Mouse (Mus musculus) v-Abl transformed pro-B cells (cell line): Measurements from ENCODE around the gene Fos.

Experiments
- in situ Hi-C, 2 experiments: fragments of 400-800 bp; cut with MboI; formaldehyde crosslinking; loops; one replicate each; pipeline ENCODE4 v1.15.1; 2025; ENCODE audit not compliant: unreplicated experiment in 2 of 2

Fos gene

DNA sequence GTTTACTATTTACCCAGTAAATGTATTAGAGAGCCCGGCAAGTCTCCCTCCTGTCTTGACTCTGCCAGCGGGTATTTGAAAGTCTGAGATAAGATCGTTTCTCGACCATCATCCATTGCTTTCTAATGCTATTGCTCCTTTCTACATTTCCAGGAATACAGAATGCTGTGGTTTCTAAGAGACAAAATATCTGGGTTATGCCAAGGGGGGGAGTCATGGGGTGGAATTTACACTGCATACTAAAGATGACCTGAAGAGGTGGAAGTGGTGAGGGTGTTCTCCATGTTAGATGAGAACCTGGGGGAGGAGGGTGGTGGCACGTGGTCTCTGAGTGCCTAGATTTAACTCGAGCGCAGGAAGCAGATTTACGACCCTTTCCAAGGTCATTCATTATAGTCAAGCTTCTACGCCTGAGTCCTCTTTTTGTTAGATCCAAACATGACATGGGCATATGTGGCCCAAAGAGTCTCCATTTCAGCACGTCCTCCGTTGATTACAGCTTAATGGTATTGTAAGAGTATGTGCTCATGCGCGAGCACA lies 16.7 kb upstream of the Fos start:
- in situ Hi-C loops: loop anchor here in 1 of 2 experiments (25.0 kb wide), 1 partner anchor 1430 kb away; the partner anchor contains the start of gene Irf2bpl

DNA sequence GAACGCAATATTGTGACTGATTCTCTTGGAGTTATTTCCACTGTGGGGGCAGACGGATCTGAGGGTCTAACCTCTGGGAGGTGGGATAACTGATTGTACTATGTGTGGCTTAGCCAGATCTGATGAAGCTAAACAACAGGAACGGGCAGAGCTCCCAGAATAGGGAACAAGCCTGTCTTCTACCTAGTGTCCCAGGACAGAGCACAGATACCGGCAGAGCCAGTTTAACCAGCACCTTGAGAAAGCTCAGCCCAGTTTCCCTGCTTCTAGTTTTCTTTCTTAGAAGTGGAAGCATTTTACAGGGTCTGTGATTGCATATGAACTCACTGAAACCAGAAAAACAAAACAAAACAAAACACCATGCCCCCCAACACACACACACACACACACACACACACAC lies 13.9 kb upstream of the Fos start:
- in situ Hi-C loops: loop anchor here in 1 of 2 experiments (25.0 kb wide), 1 partner anchor 1427 kb away; the partner anchor contains the start of gene Irf2bpl

DNA sequence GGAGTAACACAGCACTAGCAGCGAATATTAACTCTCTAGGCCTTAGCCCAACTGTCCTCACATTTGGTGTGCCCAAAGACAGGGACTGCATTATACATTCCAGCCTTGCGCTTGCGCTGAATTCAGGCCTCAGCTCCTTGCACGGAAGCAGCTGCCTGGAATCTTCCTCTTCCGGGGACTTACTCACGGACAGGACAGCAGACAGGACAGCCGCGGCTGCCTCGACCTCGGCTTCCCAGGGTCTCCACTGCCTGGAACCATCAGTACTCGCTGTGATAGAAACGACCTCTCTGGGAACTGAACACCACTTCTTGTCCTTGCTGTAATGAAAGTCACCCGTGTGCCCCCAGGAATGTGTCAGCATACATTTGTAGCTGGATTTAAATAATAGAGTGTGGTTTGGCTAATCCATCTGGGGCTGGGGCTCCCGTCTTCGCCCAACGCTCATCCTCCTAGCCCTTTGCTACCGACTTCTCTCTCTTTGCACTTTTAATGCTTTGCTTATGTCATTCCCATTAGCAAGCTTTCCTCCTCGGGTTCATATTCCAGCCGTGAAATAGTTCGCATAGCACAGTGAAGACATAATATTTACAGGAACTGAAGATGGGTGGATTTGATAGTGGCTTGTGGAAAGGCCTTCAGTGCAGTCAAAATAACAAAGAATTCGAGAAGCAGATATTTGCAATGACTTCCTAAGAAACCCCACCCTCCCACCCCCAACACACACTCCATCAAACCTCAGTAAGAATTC lies 11.6 kb upstream of the Fos start:
- in situ Hi-C loops: loop anchor here in 1 of 2 experiments (25.0 kb wide), 1 partner anchor 1425 kb away; the partner anchor contains the start of gene Irf2bpl

DNA sequence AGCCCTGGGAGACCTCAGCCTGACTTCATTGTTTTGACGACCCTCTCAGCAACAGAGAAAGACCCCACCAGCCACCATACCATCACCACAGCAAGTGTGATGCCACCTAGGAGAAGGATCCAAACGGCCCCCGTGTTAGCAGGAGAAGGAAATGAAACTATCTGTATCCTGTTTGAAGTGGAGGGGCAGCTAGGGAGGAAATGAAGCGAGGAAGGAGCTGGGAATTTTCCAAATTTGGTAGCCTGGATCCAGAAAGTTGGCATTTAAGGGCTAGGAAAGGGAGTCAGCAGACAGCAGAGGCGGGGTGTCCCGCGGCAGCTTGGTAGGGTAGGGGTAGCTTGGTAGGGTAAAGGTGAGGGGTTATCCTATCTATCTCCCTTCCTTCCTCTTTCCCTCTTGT lies 10.9 kb upstream of the Fos start:
- in situ Hi-C loops: loop anchor here in 1 of 2 experiments (25.0 kb wide), 1 partner anchor 1424 kb away; the partner anchor contains the start of gene Irf2bpl

DNA sequence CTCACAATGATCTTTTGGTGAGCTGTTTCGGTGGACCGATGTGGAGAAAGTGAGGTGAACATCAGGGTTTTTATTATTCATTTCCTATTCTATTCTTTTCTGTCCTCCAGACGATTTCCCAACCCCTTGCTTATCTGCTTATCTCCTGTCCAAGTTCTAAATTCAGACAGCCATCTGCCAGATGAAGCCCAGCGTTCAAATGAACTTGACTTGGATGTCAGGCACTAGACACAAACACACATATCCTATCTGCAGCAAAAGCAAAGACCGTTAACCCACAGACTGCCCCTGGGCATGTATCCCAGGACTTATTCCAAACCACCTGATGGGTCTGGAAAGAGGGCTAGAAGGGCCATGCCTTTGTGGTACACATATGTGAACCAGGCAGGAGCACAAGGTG lies 9.3 kb upstream of the Fos start:
- in situ Hi-C loops: loop anchor here in 1 of 2 experiments (25.0 kb wide), 1 partner anchor 1423 kb away; the partner anchor contains the start of gene Irf2bpl

DNA sequence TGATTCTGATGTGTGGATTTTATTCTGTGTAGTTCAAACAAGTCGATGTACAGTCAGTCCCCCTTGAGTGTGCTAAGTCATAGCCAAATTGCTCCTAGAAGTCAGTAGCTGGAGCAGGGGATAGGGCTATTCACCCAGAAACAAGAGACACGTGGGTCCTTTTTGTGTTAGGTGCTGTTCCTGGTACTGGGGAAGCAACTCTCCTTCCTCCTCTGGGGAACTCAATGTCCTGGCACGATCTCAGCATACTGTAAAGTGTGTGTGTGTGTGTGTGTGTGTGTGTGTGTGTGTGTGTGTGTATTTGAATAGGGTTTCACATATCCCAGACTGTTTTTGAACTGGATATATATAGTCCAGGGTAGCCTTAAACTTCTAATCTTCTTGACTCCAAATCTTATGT lies 8.8 kb upstream of the Fos start:
- in situ Hi-C loops: loop anchor here in 1 of 2 experiments (25.0 kb wide), 1 partner anchor 1422 kb away; the partner anchor contains the start of gene Irf2bpl

DNA sequence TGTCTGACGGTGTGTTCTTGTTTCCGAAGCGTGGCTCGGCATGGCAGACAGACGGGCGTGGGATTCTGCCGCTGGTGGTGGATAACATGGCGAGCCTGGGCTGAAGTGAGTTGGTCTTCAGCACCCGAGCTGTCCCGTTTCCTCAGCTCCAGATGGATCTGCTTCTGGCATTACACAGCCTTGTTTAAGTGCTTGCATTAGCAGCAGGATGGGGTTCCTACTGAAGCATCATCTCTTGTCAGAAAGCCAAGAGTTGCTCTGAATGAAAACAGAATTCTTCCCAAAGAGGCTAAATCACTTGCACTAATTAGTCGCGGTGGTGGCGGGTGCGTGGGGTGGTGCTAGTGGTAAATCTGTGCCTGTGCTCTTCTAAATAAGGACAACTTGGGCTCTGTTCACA lies 5.8 kb upstream of the Fos start:
- in situ Hi-C loops: loop anchor here in 1 of 2 experiments (25.0 kb wide), 1 partner anchor 1419 kb away; the partner anchor contains the start of gene Irf2bpl

DNA sequence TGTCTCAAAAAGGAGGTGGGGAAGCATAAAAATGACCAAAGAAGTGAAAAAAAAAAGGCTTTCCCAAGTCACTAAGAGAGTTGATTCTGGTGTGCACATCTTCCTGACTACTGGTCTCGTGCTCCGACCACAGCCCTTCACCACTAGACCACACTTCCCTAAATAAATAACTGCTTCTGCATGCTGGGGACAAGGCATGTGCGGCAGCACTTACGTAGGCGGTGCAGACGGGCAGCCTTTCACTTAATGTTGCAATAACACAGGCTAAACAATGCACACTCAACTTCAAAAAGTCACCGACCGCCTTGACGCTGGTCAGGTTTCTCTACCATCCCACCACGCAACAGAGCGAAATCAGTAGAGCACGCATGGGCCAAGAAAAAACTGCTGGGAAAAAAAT lies 5.0 kb upstream of the Fos start:
- in situ Hi-C loops: loop anchor here in 1 of 2 experiments (25.0 kb wide), 1 partner anchor 1419 kb away; the partner anchor contains the start of gene Irf2bpl

DNA sequence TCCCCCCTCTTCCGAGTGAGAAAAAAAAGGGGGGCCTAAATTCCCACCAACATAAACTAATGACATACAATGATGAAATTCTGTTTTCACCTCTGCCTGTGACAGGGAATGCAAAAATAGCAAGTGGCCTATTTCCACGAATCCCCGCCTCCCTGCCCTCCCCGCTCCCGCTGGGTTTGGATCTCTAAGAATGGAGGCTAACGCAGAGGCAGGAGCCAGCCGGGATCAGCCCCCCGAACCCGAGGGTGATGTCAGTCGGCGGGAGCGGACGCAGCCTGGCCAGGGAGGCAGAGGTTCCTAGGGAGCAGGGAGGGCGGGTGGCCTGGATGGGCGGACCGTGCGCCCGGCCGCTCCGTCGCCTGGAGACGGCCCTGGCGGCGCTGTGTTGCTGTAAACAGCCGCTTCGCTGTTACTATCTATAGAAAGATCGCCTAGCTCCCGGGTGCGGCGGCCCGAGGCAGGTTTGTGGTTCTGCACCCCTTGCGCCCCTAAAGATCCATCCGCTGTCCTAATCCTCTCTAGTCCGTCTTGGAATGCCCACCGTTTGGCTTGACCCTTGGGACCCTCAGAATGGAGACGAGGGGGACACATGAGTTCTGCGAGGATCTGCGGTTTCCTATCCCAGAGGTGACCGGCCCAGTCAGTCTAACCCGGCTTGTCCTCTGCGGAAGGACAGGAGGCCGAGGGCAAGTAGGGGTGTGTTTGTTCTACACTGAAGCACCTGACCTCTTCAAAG lies 1.6 kb upstream of the Fos start:
- in situ Hi-C loops: loop anchor here in 1 of 2 experiments (25.0 kb wide), 1 partner anchor 1415 kb away; the partner anchor contains the start of gene Irf2bpl

DNA sequence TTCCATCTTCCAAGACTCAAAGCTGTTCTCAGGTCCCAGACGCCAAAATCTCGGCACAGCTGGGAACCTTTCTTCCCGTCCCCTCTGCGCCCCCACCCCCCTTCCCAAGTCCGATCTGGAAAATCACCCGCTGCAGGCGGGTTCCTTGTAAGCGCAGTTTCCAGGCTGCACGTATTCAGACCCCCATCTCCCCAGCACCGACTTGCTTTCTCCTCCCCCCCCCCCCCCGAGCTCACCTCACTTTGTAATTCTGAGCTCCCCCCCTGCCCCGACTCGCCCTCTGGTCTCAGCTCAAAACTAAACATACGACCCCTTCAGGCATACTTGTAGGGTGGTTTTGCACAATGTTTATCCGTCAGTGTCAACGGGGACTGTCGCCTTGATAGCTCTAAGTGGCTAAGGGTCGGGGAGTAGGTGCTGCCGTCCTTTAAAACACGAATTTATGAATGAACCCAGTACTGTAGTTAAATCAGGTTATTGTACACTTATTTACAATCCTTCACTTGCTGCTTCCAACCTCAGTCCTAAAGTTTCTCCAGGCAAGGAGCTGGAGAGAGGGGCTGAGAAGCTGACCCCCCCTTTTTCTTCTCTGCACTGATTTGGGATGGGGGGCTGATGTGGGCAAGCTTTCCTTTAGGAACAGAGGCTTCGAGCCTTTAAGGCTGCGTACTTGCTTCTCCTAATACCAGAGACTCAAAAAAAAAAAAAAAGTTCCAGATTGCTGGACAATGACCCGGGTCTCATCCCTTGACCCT lies 857 bp upstream of the Fos start:
- in situ Hi-C loops: loop anchor here in 1 of 2 experiments (25.0 kb wide), 1 partner anchor 1414 kb away; the partner anchor contains the start of gene Irf2bpl

DNA sequence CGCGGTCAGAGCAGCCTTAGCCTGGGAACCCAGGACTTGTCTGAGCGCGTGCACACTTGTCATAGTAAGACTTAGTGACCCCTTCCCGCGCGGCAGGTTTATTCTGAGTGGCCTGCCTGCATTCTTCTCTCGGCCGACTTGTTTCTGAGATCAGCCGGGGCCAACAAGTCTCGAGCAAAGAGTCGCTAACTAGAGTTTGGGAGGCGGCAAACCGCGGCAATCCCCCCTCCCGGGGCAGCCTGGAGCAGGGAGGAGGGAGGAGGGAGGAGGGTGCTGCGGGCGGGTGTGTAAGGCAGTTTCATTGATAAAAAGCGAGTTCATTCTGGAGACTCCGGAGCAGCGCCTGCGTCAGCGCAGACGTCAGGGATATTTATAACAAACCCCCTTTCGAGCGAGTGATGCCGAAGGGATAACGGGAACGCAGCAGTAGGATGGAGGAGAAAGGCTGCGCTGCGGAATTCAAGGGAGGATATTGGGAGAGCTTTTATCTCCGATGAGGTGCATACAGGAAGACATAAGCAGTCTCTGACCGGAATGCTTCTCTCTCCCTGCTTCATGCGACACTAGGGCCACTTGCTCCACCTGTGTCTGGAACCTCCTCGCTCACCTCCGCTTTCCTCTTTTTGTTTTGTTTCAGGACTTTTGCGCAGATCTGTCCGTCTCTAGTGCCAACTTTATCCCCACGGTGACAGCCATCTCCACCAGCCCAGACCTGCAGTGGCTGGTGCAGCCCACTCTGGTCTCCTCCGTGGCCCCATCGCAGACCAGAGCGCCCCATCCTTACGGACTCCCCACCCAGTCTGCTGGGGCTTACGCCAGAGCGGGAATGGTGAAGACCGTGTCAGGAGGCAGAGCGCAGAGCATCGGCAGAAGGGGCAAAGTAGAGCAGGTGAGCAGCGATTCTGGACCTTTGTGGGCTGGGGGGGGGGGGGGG lies 875 bp downstream of the Fos start:
- in situ Hi-C loops: loop anchor here (25.0 kb wide), 3 partner anchors 337 to 1413 kb away; partner anchors contain the start of genes Dlst (in 1 of the 2), Irf2bpl (in 1 of the 2) and Prox2 (in 1 of the 2)

DNA sequence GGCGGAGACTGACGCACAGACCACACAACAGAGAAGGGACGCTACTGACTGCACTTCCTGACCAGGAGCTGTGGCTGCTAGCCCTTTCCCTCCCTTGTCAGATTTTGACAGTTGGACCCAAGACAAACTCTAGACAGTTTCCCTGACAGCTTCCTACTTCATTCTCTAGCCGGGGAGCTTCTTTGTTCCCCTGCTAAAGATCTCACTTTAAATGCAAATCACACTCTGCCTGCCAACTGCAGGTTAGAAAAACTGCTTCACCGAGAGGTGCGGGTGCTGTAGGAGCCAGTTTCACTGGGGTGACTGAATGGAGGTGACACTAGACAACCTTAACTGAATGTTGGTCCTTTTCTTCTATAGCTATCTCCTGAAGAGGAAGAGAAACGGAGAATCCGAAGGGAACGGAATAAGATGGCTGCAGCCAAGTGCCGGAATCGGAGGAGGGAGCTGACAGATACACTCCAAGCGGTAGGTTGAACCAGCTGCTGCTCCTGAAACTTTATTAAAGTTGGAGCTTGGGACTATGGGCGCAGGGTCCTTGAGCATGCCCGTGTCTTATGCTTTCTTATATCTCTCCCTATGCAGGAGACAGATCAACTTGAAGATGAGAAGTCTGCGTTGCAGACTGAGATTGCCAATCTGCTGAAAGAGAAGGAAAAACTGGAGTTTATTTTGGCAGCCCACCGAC lies 1.7 kb downstream of the Fos start:
- in situ Hi-C loops: loop anchor here (25.0 kb wide), 2 partner anchors 338 to 363 kb away; partner anchors contain the start of genes Dlst (in 1 of the 2) and Prox2 (in 1 of the 2)

DNA sequence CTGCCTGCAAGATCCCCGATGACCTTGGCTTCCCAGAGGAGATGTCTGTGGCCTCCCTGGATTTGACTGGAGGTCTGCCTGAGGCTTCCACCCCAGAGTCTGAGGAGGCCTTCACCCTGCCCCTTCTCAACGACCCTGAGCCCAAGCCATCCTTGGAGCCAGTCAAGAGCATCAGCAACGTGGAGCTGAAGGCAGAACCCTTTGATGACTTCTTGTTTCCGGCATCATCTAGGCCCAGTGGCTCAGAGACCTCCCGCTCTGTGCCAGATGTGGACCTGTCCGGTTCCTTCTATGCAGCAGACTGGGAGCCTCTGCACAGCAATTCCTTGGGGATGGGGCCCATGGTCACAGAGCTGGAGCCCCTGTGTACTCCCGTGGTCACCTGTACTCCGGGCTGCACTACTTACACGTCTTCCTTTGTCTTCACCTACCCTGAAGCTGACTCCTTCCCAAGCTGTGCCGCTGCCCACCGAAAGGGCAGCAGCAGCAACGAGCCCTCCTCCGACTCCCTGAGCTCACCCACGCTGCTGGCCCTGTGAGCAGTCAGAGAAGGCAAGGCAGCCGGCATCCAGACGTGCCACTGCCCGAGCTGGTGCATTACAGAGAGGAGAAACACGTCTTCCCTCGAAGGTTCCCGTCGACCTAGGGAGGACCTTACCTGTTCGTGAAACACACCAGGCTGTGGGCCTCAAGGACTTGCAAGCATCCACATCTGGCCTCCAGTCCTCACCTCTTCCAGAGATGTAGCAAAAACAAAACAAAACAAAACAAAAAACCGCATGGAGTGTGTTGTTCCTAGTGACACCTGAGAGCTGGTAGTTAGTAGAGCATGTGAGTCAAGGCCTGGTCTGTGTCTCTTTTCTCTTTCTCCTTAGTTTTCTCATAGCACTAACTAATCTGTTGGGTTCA lies 2.5 kb downstream of the Fos start:
- in situ Hi-C loops: loop anchor here (25.0 kb wide), 2 partner anchors 339 to 364 kb away; partner anchors contain the start of genes Dlst (in 1 of the 2) and Prox2 (in 1 of the 2)

DNA sequence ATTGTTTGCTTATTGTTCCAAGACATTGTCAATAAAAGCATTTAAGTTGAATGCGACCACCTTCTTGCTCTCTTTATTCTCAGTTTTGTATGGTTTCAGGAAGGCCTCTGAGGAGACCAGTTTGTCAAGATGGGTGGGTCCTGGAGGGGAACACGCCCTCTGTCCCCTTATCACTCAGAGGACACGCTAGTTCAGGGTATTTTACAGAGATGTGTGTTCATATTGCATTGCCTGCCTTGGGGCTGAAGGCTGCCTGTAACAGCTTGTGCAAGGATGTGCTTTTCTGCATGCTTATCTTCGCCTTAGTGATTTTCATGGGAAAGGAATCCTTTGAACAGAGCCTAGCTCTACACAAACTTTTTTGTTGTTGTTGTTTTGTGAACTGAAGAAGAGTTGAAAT lies 3.5 kb downstream of the Fos start:
- in situ Hi-C loops: loop anchor here (25.0 kb wide), 2 partner anchors 340 to 365 kb away; partner anchors contain the start of genes Dlst (in 1 of the 2) and Prox2 (in 1 of the 2)

DNA sequence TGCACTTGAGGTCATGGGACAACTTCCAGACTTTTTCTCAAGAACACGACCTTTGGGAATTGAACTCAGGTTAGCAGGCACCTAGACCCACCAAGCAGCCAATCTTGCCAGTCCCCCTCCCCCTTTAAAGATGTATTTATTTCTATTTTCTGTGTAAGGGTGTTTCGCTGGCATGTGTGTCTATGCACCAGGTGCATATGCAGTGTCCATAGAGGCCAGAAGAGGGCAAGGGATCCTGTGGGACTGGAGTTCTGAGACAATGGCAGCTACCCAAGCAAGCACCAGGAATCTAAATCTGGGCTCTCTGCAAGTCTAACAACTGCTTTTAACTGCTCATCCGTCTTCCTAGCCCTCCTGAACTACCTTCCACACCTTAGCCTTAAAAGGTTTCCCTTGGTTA lies 4.1 kb downstream of the Fos start:
- in situ Hi-C loops: loop anchor here (25.0 kb wide), 2 partner anchors 341 to 366 kb away; partner anchors contain the start of genes Dlst (in 1 of the 2) and Prox2 (in 1 of the 2)

DNA sequence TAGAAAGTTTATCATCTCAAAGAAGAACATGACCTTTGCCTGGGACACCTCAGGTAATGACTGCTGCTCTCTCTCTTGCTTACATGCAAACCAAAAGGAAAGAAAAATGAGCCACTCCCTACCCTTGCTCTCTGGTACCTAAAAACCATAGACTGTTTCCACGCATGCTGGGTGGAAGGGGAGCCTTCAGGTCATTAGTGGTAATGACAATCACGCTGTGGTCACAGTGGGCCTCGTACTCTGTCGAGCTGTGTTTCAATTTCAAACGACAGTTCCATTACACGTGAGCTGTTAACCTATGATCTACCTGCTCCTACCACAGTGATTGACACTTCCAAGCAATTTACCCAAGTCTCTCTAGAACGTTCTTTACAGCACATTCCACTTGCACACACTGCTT lies 5.0 kb downstream of the Fos start:
- in situ Hi-C loops: loop anchor here (25.0 kb wide), 2 partner anchors 341 to 366 kb away; partner anchors contain the start of genes Dlst (in 1 of the 2) and Prox2 (in 1 of the 2)
